Mouse (Mus musculus): ENCODE data around the gene Rabl6. TPM values are rescaled to one million over a fixed set of nuclear protein-coding genes. Genes with fewer than 3 reads are reported as not detected.
A peak's percentile ranks its signal among the peaks of the same experiment; 100 is the strongest.
"Not testable (repeated sequence)": the region's sequence is repeated elsewhere in the genome, so short reads cannot be mapped to it uniquely, and the experiment has no call there.

Gene Rabl6
- total and polyA plus RNA-seq, 3 experiments = 34.6 to 62.0 (median 55.7) TPM

DNA sequence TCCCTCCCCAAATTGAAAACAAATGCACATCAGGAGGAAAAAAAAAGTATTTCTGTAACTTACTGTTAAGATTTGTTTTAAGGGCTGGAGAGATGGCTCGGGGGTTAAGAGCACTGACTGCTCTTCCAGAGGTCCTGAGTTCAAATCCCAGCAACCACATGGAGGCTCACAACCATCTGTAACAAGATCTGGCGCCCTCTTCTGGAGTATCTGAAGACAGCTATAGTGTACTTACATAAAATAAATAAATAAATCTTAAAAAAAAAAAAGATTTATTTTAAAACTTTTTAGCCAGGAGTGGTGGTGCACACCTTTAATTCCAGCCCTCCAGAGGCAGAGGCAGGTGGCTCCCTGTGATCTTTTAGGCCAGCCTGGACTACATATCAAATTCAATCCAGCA is 52.8 kb downstream of the Rabl6 start:
- dilution Hi-C loops (cut with MboI; ENCODE audit: extremely low pct_ligation_motif_present, extremely low pct_unique_long_range_greater_than_20kb, low sequenced_read_pairs); DNase-seq (ENCODE audit: extremely low read depth); H3K27me3 ChIP-seq (replicated peaks); H3K27ac ChIP-seq (ENCODE audit: insufficient read depth, low read depth); H3K4me2 ChIP-seq (ENCODE audit: insufficient read depth, low read depth, poor library complexity, severe bottlenecking); H3K9me3 ChIP-seq (replicated peaks; ENCODE audit: low read length); H3K4me3 ChIP-seq (replicated peaks in 1 of 3; ENCODE audit: low read depth in 2 of 3, low read length in 2 of 3, poor library complexity in 1 of 3); H3K9ac ChIP-seq (ENCODE audit: insufficient read depth, low read depth): not testable (repeated sequence)
- TF ChIP-seq ZNF384 (IDR thresholded peaks at IDR 0.05; ENCODE audit: low read depth, low read length) (0 out of 2 replicates have a peak, but pooled peaks have one; percentile 30), CTCF (conservative IDR thresholded peaks at IDR 0.05 in 1 of 2, IDR thresholded peaks at IDR 0.05 in 1 of 2; ENCODE audit: low read depth in 2 of 2, low read length in 2 of 2) (peak in 1 of 2 experiments; percentile 30; a peak in 2 of 4 replicates)
- Histone ChIP-seq H3K79me2 (replicated peaks; ENCODE audit: control insufficient read depth, extremely low read depth, insufficient read depth, poor library complexity, severe bottlenecking) (peaks cover 25% of the 10 kb centered on the region), H3K4me1 (ENCODE audit: control insufficient read depth in 1 of 2, insufficient read depth in 2 of 2) (peaks cover 23 to 47% of the 10 kb centered on the region in 2 experiments), H3K36me3 (replicated peaks in 1 of 2; ENCODE audit: control insufficient read depth in 1 of 2, insufficient read depth in 1 of 2, low read length in 1 of 2) (peaks cover 10 to 13% of the 10 kb centered on the region in 2 experiments)
- in situ Hi-C loops (cut with MboI; ENCODE audit: low pct_ligation_motif_present, low pct_unique_long_range_greater_than_20kb, low sequenced_read_pairs) = loop anchor here (10.0 kb wide), 1 partner anchor 131 kb away; the partner anchor contains the start of genes Abca2 and Fut7

GRCm38 (mm10) chr2:25553171-25553786 is 55.0 kb downstream of the Rabl6 start:
- H3K27ac ChIP-seq (ENCODE audit: insufficient read depth, low read depth) = peak overlapping the region; percentile 21; the same call in 1 of the 2 replicates
- dilution Hi-C loops (cut with MboI; ENCODE audit: extremely low pct_ligation_motif_present, extremely low pct_unique_long_range_greater_than_20kb, low sequenced_read_pairs); H3K9me3 ChIP-seq (replicated peaks; ENCODE audit: low read length); H3K79me2 ChIP-seq (replicated peaks; ENCODE audit: control insufficient read depth, extremely low read depth, insufficient read depth, poor library complexity, severe bottlenecking); H3K36me3 ChIP-seq (replicated peaks in 1 of 2; ENCODE audit: control insufficient read depth in 1 of 2, insufficient read depth in 1 of 2, low read length in 1 of 2); DNase-seq (ENCODE audit: extremely low read depth); H3K27me3 ChIP-seq (replicated peaks); H3K4me2 ChIP-seq (ENCODE audit: insufficient read depth, low read depth, poor library complexity, severe bottlenecking); H3K4me3 ChIP-seq (replicated peaks in 1 of 3; ENCODE audit: low read depth in 2 of 3, low read length in 2 of 3, poor library complexity in 1 of 3): not testable (repeated sequence)
- TF ChIP-seq ZNF384 (IDR thresholded peaks at IDR 0.05; ENCODE audit: low read depth, low read length) = peak; percentile 82
- peaks cover 30 to 52% of the 10 kb centered on the region in 2 experiments for H3K4me1 ChIP-seq (ENCODE audit: control insufficient read depth in 1 of 2, insufficient read depth in 2 of 2)
- in situ Hi-C loops (cut with MboI; ENCODE audit: low pct_ligation_motif_present, low pct_unique_long_range_greater_than_20kb, low sequenced_read_pairs) = loop anchor here (5.0 to 10.0 kb wide), 2 partner anchors 41 to 128 kb away; partner anchors contain the start of genes Abca2 and Fut7
- H3K9ac ChIP-seq (ENCODE audit: insufficient read depth, low read depth) = peak overlapping the region; percentile 60; the same call in 1 of the 2 replicates

DNA sequence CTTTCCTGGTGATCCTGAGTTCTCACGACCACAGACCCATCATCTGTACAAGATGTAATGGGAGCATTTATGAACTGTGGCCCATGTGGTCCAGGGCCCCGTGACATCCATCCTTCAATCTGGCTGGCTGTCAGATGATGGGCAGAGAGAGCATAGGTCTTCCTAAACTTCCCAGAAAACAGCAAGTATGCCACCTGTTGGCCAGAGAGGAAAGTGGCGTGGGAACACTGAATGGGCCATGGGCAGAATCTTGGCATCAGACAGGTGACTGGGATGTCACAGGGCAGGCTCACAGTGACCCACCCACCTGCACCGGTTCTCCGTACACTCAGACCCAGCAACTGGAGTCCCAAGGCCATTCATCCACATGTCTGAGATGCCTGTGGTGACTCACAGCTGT is 57.1 kb downstream of the Rabl6 start:
- peaks cover 29 to 51% of the 10 kb centered on the region in 2 experiments for H3K4me1 ChIP-seq (ENCODE audit: control insufficient read depth in 1 of 2, insufficient read depth in 2 of 2)
- in situ Hi-C loops (cut with MboI; ENCODE audit: low pct_ligation_motif_present, low pct_unique_long_range_greater_than_20kb, low sequenced_read_pairs) = loop anchor here (5.0 to 10.0 kb wide), 2 partner anchors 39 to 126 kb away; partner anchors contain the start of genes Abca2 and Fut7
- H3K36me3 ChIP-seq (replicated peaks in 1 of 2; ENCODE audit: control insufficient read depth in 1 of 2, insufficient read depth in 1 of 2, low read length in 1 of 2) = no peaks in the 10 kb centered on the region
- H3K79me2 ChIP-seq (replicated peaks; ENCODE audit: control insufficient read depth, extremely low read depth, insufficient read depth, poor library complexity, severe bottlenecking) = peaks cover 3% of the 10 kb centered on the region; the same call in 1 of the 2 replicates
- dilution Hi-C loops (cut with MboI; ENCODE audit: extremely low pct_ligation_motif_present, extremely low pct_unique_long_range_greater_than_20kb, low sequenced_read_pairs) = no loop called here
- H3K27me3 ChIP-seq (replicated peaks) = no peaks in the 10 kb centered on the region
- peak; percentile 62 for DNase-seq (ENCODE audit: extremely low read depth)
- no peak overlapping the region; the same call in 1 of the 2 replicates for H3K27ac ChIP-seq (ENCODE audit: insufficient read depth, low read depth)
- no peaks in the 10 kb centered on the region for H3K9me3 ChIP-seq (replicated peaks; ENCODE audit: low read length)
- H3K4me2 ChIP-seq (ENCODE audit: insufficient read depth, low read depth, poor library complexity, severe bottlenecking) = no peak overlapping the region
- H3K4me3 ChIP-seq (replicated peaks in 1 of 3; ENCODE audit: low read depth in 2 of 3, low read length in 2 of 3, poor library complexity in 1 of 3) = no peak overlapping the region
- no peak overlapping the region for H3K9ac ChIP-seq (ENCODE audit: insufficient read depth, low read depth)
- TF ChIP-seq SMC3 (IDR thresholded peaks at IDR 0.05; ENCODE audit: low read depth, low read length) (peak; percentile 88), SIN3A (IDR thresholded peaks at IDR 0.05; ENCODE audit: low read length) (0 out of 2 replicates have a peak, but pooled peaks have one; percentile 39), KAT2A (IDR thresholded peaks at IDR 0.05; ENCODE audit: insufficient replicate concordance, low read length) (no peak), ETS1 (conservative IDR thresholded peaks at IDR 0.05; ENCODE audit: low read depth, low read length) (0 out of 2 replicates have a peak, but pooled peaks have one; percentile 2), RAD21 (IDR thresholded peaks at IDR 0.05; ENCODE audit: low read depth, low read length) (peak; percentile 80), MAFK (IDR thresholded peaks at IDR 0.05; ENCODE audit: insufficient replicate concordance, low read length) (no peak), MXI1 (IDR thresholded peaks at IDR 0.05; ENCODE audit: low read depth, low read length) (0 out of 2 replicates have a peak, but pooled peaks have one; percentile 32), NRF1 (IDR thresholded peaks at IDR 0.05; ENCODE audit: low read depth, low read length) (no peak), NELFE (IDR thresholded peaks at IDR 0.05; ENCODE audit: low read depth, low read length) (0 out of 2 replicates have a peak, but pooled peaks have one; percentile 38), JUN (IDR thresholded peaks at IDR 0.05; ENCODE audit: insufficient read depth, low read depth, low read length) (no peak), HCFC1 (IDR thresholded peaks at IDR 0.05; ENCODE audit: low read depth, low read length) (peak; percentile 10; the same call in 1 of the 2 replicates), ZC3H11A (IDR thresholded peaks at IDR 0.05; ENCODE audit: low read depth, low read length) (peak; percentile 25), CHD2 (IDR thresholded peaks at IDR 0.05; ENCODE audit: low read length) (no peak), MEF2A (IDR thresholded peaks at IDR 0.05; ENCODE audit: borderline replicate concordance, low read depth, low read length) (peak; percentile 30; the same call in 1 of the 2 replicates), USF1 (IDR thresholded peaks at IDR 0.05; ENCODE audit: low read depth, low read length) (peak; percentile 42), ELF1 (IDR thresholded peaks at IDR 0.05; ENCODE audit: low read depth, low read length) (0 out of 2 replicates have a peak, but pooled peaks have one; percentile 18), EP300 (IDR thresholded peaks at IDR 0.05; ENCODE audit: low read length) (no peak), JUND (conservative IDR thresholded peaks at IDR 0.05; ENCODE audit: low read depth, low read length) (no peak), GABPA (IDR thresholded peaks at IDR 0.05; ENCODE audit: insufficient replicate concordance, low read depth, low read length) (no peak), BHLHE40 (IDR thresholded peaks at IDR 0.05; ENCODE audit: low read depth, low read length) (peak; percentile 39; the same call in 1 of the 2 replicates), IRF4 (IDR thresholded peaks at IDR 0.05; ENCODE audit: low read depth, low read length) (peak; percentile 31; the same call in 1 of the 2 replicates)

All from CH12.LX (cell line).